Mouse (Mus musculus) cortical plate, adult 2 months (tissue): Measurements from ENCODE around the gene Gsap. TPM values are rescaled to one million over a fixed set of nuclear protein-coding genes. Genes with fewer than 3 reads are reported as not detected.
A peak's percentile ranks its signal among the peaks of the same experiment; 100 is the strongest.

Experiments used
- H3K27ac ChIP-seq: fragments of 200-500 bp; 2 replicates; pipeline ENCODE4 v1.5.1; 2012; ENCODE audit warnings: low read length, control low read depth, inconsistent platforms; ENCODE audit not compliant: insufficient read depth
- H3K4me1 ChIP-seq: fragments of 200-500 bp; 2 replicates; pipeline ENCODE4 v1.6.1; 2011; ENCODE audit warnings: low read length; ENCODE audit not compliant: control insufficient read depth, insufficient read depth
- H3K4me3 ChIP-seq: fragments of 200-500 bp; 2 replicates; pipeline ENCODE4 v1.5.1; 2011; ENCODE audit warnings: mild to moderate bottlenecking, low read length, control low read depth; ENCODE audit not compliant: insufficient read depth
- CTCF ChIP-seq: fragments of 200-500 bp; IDR thresholded peaks from 2 replicates; pipeline ENCODE4 v1.5.1; 2011; ENCODE audit warnings: mild to moderate bottlenecking, control low read depth, low read length; ENCODE audit not compliant: insufficient read depth; ENCODE audit errors: extremely low read depth
- POLR2A ChIP-seq: fragments of 200-500 bp; IDR thresholded peaks from 2 replicates; pipeline ENCODE4 v1.6.1; 2011; ENCODE audit warnings: mild to moderate bottlenecking, low read length, control low read depth; ENCODE audit not compliant: insufficient read depth; ENCODE audit errors: extremely low read depth
- polyA plus RNA-seq: library from polyadenylated mRNA; depleted of rRNA; stranded (reverse); fragments of >200 nt; gene quantifications from 2 replicates; pipeline ENCODE4 v1.2.3, GENCODE M21; 2012

The Gsap gene
- polyA plus RNA-seq, 1 experiment, result 6.7 TPM

- Histone ChIP-seq H3K4me1 (no peaks in the 10 kb centered on the region), H3K27ac (no peak overlapping the region), H3K4me3 (no peak overlapping the region)
- TF ChIP-seq POLR2A (no peak), CTCF (no peak)
Measured at GRCm38 (mm10) chr5:21206014-21206413, 20.0 kb downstream of the Gsap start.

- no peak for TF ChIP-seq CTCF
- TF ChIP-seq POLR2A, result no peak
- Histone ChIP-seq H3K27ac (no peak overlapping the region), H3K4me1 (no peaks in the 10 kb centered on the region), H3K4me3 (no peak overlapping the region)
Measured at GRCm38 (mm10) chr5:21211406-21211805, 25.4 kb downstream of the Gsap start.

GRCm38 (mm10) chr5:21212933-21213332 is 26.9 kb downstream of the Gsap start:
- no peak for TF ChIP-seq POLR2A
- TF ChIP-seq CTCF, result no peak
- Histone ChIP-seq H3K4me1 (no peaks in the 10 kb centered on the region), H3K27ac (no peak overlapping the region), H3K4me3 (no peak overlapping the region)

- no peak for TF ChIP-seq POLR2A
- TF ChIP-seq CTCF, result no peak
- Histone ChIP-seq H3K27ac (no peak overlapping the region), H3K4me3 (no peak overlapping the region), H3K4me1 (no peaks in the 10 kb centered on the region)
Measured at GRCm38 (mm10) chr5:21213801-21214200, 27.7 kb downstream of the Gsap start.

- Histone ChIP-seq H3K4me3 (no peak overlapping the region), H3K27ac (no peak overlapping the region), H3K4me1 (no peaks in the 10 kb centered on the region)
- TF ChIP-seq POLR2A (no peak), CTCF (no peak)
Measured at GRCm38 (mm10) chr5:21217453-21218294, 31.6 kb downstream of the Gsap start.

GRCm38 (mm10) chr5:21232876-21233275 is 46.8 kb downstream of the Gsap start:
- no peaks in the 10 kb centered on the region for H3K4me1 ChIP-seq
- H3K4me3 ChIP-seq, result no peak overlapping the region
- H3K27ac ChIP-seq, result no peak overlapping the region
- TF ChIP-seq CTCF (no peak), POLR2A (no peak)

- TF ChIP-seq POLR2A, result no peak
Measured at GRCm38 (mm10) chr5:21244575-21244974, 58.5 kb downstream of the Gsap start.

GRCm38 (mm10) chr5:21245241-21245640 is 59.2 kb downstream of the Gsap start:
- no peak for TF ChIP-seq POLR2A
- no peak for TF ChIP-seq CTCF
- Histone ChIP-seq H3K4me1 (peaks cover 3% of the 10 kb centered on the region), H3K4me3 (no peak overlapping the region), H3K27ac (no peak overlapping the region)

More at GRCm38 (mm10) chr5:21244575-21244974, 58.5 kb downstream of the Gsap start:
- no peak overlapping the region for H3K27ac ChIP-seq
- H3K4me3 ChIP-seq, result no peak overlapping the region
- H3K4me1 ChIP-seq, result peaks cover 3% of the 10 kb centered on the region

GRCm38 (mm10) chr5:21246794-21247193 is 60.7 kb downstream of the Gsap start:
- TF ChIP-seq POLR2A (no peak), CTCF (no peak)

GRCm38 (mm10) chr5:21247916-21248315 is 61.9 kb downstream of the Gsap start:
- Histone ChIP-seq H3K4me3 (no peak overlapping the region), H3K4me1 (peaks cover 3% of the 10 kb centered on the region), H3K27ac (peak overlapping the region; percentile 42; the same call in 1 of the 2 replicates)
- TF ChIP-seq CTCF (no peak), POLR2A (no peak)

More at GRCm38 (mm10) chr5:21246794-21247193, 60.7 kb downstream of the Gsap start:
- Histone ChIP-seq H3K27ac (no peak overlapping the region), H3K4me3 (no peak overlapping the region), H3K4me1 (peaks cover 3% of the 10 kb centered on the region)
